In the genomic region with DNA sequence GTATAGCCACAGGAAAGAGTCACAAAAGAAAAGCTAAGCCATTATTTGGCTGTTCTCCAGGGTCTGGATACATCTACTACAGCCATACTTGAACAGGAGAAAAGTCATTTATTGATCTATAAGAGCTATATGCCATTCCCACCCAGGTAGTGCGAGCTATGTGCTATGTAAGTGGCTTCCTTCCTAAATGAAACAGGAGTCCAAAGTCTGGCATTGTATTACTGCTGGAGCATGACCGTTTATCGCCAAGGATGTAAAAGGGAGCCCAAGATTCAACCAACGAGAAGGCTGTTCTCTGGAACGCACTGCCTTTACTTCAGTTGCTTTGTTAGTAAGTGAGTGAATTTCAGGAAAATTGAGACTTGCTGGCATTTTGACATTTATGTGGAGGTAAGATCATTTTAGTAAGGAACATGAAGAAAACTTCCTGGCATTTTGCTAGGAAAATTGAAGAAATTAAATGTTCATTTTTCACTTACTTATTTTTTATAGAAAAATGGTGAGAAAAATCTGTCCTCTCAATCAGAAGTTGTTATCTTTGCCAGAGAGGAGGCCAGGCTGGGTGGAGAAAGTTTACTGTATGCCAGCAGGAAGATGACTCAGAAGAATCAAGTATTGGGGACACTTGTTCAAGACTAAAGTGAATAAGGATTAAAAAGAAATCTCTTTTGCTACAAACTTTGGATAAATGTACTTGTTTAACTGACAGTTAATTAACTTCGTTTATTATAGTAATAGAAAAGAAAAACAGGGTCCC, we compare ENCODE assay signal across 19 mouse cellular contexts.
"Had no signal": no experiment of that assay in that cellular context is flagged by ENCODE, and none has a peak within 500 bp of the region (broad histone marks: within the 10 kb centered on the region; RNA-seq: fewer than 3 reads in every experiment).

No protein-coding gene starts in this region.

- ATAC-seq: midbrain, embryonic 16.5 days had no signal

- DNase-seq: kidney, adult 8-10 months; kidney, postnatal 10 days; kidney, postnatal 36 days; layer of hippocampus, adult 9-11 months; liver, embryonic 13.5 days; lung, adult 2 months; lung, postnatal 14 days; lung, postnatal 4 days; right cerebral cortex, postnatal 4 days; thymus, adult 2 months; thymus, postnatal 14 days; thymus, postnatal 4 days had no signal

- H3K9ac ChIP-seq: kidney, embryonic 15.5 days; liver, embryonic 13.5 days; midbrain, embryonic 12.5 days; neural tube, embryonic 13.5 days had no signal

- H3K27me3 ChIP-seq: kidney, embryonic 15.5 days; liver, embryonic 13.5 days; midbrain, embryonic 12.5 days; neural tube, embryonic 13.5 days had no signal

- H3K4me2 ChIP-seq: kidney, embryonic 15.5 days; liver, embryonic 13.5 days; midbrain, embryonic 12.5 days; neural tube, embryonic 13.5 days had no signal

- H3K27ac ChIP-seq: kidney, embryonic 15.5 days; left cerebral cortex, adult 2 months; liver, embryonic 13.5 days; midbrain, embryonic 12.5 days; neural tube, embryonic 13.5 days; stomach, postnatal 0 days had no signal

- H3K4me1 ChIP-seq: kidney, embryonic 15.5 days; liver, embryonic 13.5 days; midbrain, embryonic 12.5 days; neural tube, embryonic 13.5 days had no signal

- H3K4me3 ChIP-seq: kidney, embryonic 15.5 days; left cerebral cortex, adult 2 months; liver, embryonic 13.5 days; midbrain, embryonic 12.5 days; myocyte; neural tube, embryonic 13.5 days had no signal
